8 mouse cellular contexts compared by ENCODE assay signal in the genomic region with DNA sequence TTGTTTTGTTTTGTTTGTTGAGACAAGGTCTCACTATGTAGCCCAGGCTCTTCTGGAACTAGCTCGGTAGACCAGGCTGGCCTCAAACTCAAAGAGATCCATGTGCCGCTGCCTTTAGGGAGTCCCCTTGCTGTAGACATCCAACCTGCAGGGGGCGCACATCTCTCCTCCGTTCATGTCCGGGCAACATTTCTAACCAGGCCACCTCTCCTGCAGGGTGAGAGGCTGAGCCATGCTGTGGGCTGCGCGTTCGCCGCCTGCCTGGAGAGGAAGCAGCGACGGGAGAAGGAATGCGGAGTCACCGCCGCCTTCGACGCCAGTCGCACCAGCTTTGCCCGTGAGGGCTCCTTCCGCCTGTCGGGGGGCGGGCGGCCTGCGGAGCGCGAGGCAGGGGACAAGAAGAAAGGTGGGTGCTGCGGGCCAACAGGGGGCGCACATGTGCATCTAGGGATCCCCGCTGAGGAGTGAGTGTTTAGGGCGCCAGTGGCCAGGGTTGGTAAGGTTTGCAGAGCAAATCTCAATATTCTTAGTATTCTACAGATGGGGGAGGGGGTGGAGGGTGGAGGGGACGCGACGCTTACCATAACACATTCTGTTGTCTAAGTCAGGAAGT. TPM values are rescaled to one million over a fixed set of nuclear protein-coding genes. Genes with fewer than 3 reads are reported as not detected.
DNase-seq lines count a peak whose midpoint lies in the region; ATAC-seq and TF ChIP-seq lines count a peak whose summit lies in the region.

No protein-coding gene starts in this region.

- TF ChIP-seq POLR2A in ES-Bruce4 (IDR thresholded peaks at IDR 0.05; ENCODE audit: insufficient read depth, low read length): no peak

- H3K4me3 ChIP-seq in heart, embryonic 10.5 days: peak overlapping the region; percentile 47
- H3K4me3 ChIP-seq in ES-Bruce4 (ENCODE audit: low read depth, low read length): peak overlapping the region; percentile 55
- no peak overlapping the region for H3K4me3 ChIP-seq in kidney, postnatal 0 days (replicated peaks; ENCODE audit: low read depth, low read length)

- no peaks in the 10 kb centered on the region for H3K9me3 ChIP-seq in heart, embryonic 10.5 days
- no peaks in the 10 kb centered on the region for H3K9me3 ChIP-seq in ES-Bruce4 (replicated peaks; ENCODE audit: control insufficient read depth, insufficient read depth, low read length, poor library complexity, severe bottlenecking)
- no peaks in the 10 kb centered on the region for H3K9me3 ChIP-seq in kidney, postnatal 0 days (replicated peaks; ENCODE audit: low read length)

- peak; percentile 56 for TF ChIP-seq EP300 in ES-Bruce4 (IDR thresholded peaks at IDR 0.05; ENCODE audit: insufficient read depth, low read depth, low read length)

- peak overlapping the region; percentile 73; the same call in 1 of the 2 replicates for H3K27ac ChIP-seq in heart, embryonic 10.5 days
- H3K27ac ChIP-seq in ES-Bruce4 (ENCODE audit: insufficient read depth, low read length): peak overlapping the region; percentile 30
- H3K27ac ChIP-seq in kidney, postnatal 0 days: no peak overlapping the region

- peak overlapping the region; percentile 38 for H3K9ac ChIP-seq in ES-Bruce4 (ENCODE audit: low read depth, poor library complexity, severe bottlenecking)
- H3K9ac ChIP-seq in kidney, postnatal 0 days (ENCODE audit: low read depth, low read length): no peak overlapping the region

- WGBS in heart, embryonic 10.5 days: 44% methylated on average over 32 of the region's 32 CpGs
- WGBS in kidney, postnatal 0 days: 62% methylated on average over 32 of the region's 32 CpGs

- no peak overlapping the region for H3K4me2 ChIP-seq in kidney, postnatal 0 days (ENCODE audit: low read length)

- H3K4me1 ChIP-seq in heart, embryonic 10.5 days: peaks cover 3% of the 10 kb centered on the region; the same call in 1 of the 2 replicates
- no peaks in the 10 kb centered on the region for H3K4me1 ChIP-seq in ES-Bruce4 (ENCODE audit: control insufficient read depth, insufficient read depth, low read length)
- H3K4me1 ChIP-seq in kidney, postnatal 0 days (replicated peaks; ENCODE audit: insufficient read depth, low read length): no peaks in the 10 kb centered on the region

- H3K36me3 ChIP-seq in heart, embryonic 10.5 days: peaks cover 81% of the 10 kb centered on the region
- H3K36me3 ChIP-seq in ES-Bruce4 (ENCODE audit: control insufficient read depth, insufficient read depth, low read length, poor library complexity, severe bottlenecking): peaks cover 20% of the 10 kb centered on the region
- peaks cover 23% of the 10 kb centered on the region for H3K36me3 ChIP-seq in kidney, postnatal 0 days (ENCODE audit: insufficient read depth, low read length)

- peak; percentile 84 for TF ChIP-seq CTCF in ES-Bruce4 (IDR thresholded peaks at IDR 0.05; ENCODE audit: low read depth, low read length)
- peak; percentile 62 for TF ChIP-seq CTCF in kidney, postnatal 0 days (IDR thresholded peaks at IDR 0.05; ENCODE audit: low read depth)

- DNase-seq in heart, embryonic 10.5 days (ENCODE audit: low spot score): peak; percentile 84
- DNase-seq in heart, adult 9 months (ENCODE audit: low spot score in 2 of 2): no peak
- peak; percentile 78 for DNase-seq in c-Kit-positive CD71-positive TER-119-positive erythroid progenitor cells, embryonic 14.5 days (ENCODE audit: low spot score)
- peak; percentile 43 for DNase-seq in kidney, postnatal 0 days (ENCODE audit: low spot score)
- DNase-seq in mesoderm, embryonic 11.5 days (ENCODE audit: low read depth, low spot score): peak; percentile 71
- DNase-seq in frontal cortex, postnatal 36 days (ENCODE audit: low spot score in 2 of 2): no peak

- peak; percentile 24; the same call in 1 of the 2 replicates for ATAC-seq in kidney, postnatal 0 days (replicated peaks; ENCODE audit: low FRiP score, low read depth)
- no peak for ATAC-seq in monocyte, adult 5-6 weeks (replicated peaks; ENCODE audit: insufficient number of reproducible peaks, low FRiP score, low TSS enrichment, poor library complexity, severe bottlenecking)

- no peaks in the 10 kb centered on the region for H3K27me3 ChIP-seq in heart, embryonic 10.5 days (ENCODE audit: insufficient read depth, poor library complexity, severe bottlenecking)
- H3K27me3 ChIP-seq in ES-Bruce4 (ENCODE audit: control insufficient read depth, insufficient read depth, low read length, poor library complexity, severe bottlenecking): no peaks in the 10 kb centered on the region
- no peaks in the 10 kb centered on the region for H3K27me3 ChIP-seq in kidney, postnatal 0 days (ENCODE audit: insufficient read depth, low read length)

RNA-seq across cellular contexts. Expression of a gene that starts 15.6 kb away (rescaled TPM):
- 7.0 and 9.6 TPM in 2 replicates for polyA plus RNA-seq in heart, embryonic 10.5 days (2016; fragmentation: Nextera tagmentation; extraction: Ambion mirVana)
- 32.9 and 38.5 TPM in 2 replicates for polyA plus RNA-seq in ES-Bruce4 (2011; ENCODE audit: insufficient read depth, insufficient read length, low read depth, missing spikeins)
- polyA plus RNA-seq in kidney, postnatal 0 days (2015; fragmentation: Nextera tagmentation; extraction: Ambion mirVana): 12.6 and 13.0 TPM in 2 replicates
- 1.2 to 2.5 TPM (median 2.1 TPM) in 3 replicates for total RNA-seq in monocyte, adult 5-6 weeks (2017)

RNA-seq across cellular contexts. Expression of a gene that starts 41.0 kb away (rescaled TPM):
- polyA plus RNA-seq in heart, embryonic 10.5 days (2016; fragmentation: Nextera tagmentation; extraction: Ambion mirVana): 12.3 and 13.9 TPM in 2 replicates
- polyA plus RNA-seq in ES-Bruce4 (2011; ENCODE audit: insufficient read depth, insufficient read length, low read depth, missing spikeins): 7.8 and 10.9 TPM in 2 replicates
- 20.8 and 22.0 TPM in 2 replicates for polyA plus RNA-seq in kidney, postnatal 0 days (2015; fragmentation: Nextera tagmentation; extraction: Ambion mirVana)
- total RNA-seq in monocyte, adult 5-6 weeks (2017): 7.0 to 22.6 TPM (median 19.4 TPM) in 3 replicates

RNA-seq across cellular contexts. Expression of a gene that starts 45.4 kb away (rescaled TPM):
- polyA plus RNA-seq in heart, embryonic 10.5 days (2016; fragmentation: Nextera tagmentation; extraction: Ambion mirVana): 3.4 and 5.0 TPM in 2 replicates
- 10.7 and 11.3 TPM in 2 replicates for polyA plus RNA-seq in ES-Bruce4 (2011; ENCODE audit: insufficient read depth, insufficient read length, low read depth, missing spikeins)
- polyA plus RNA-seq in kidney, postnatal 0 days (2015; fragmentation: Nextera tagmentation; extraction: Ambion mirVana): 3.4 and 3.6 TPM in 2 replicates
- 6.7 to 9.7 TPM (median 9.1 TPM) in 3 replicates for total RNA-seq in monocyte, adult 5-6 weeks (2017)

Comparison
In these comparisons a context has a peak if more than half of its experiments do, and no peak if none do; other contexts are left out.
1. DNase-seq: peak in heart, embryonic 10.5 days (single experiment), c-Kit-positive CD71-positive TER-119-positive erythroid progenitor cells, embryonic 14.5 days (single experiment), kidney, postnatal 0 days (single experiment) and mesoderm, embryonic 11.5 days (single experiment); none in heart, adult 9 months (0 of 2) and frontal cortex, postnatal 36 days (0 of 2).